Mouse (Mus musculus): ENCODE measurements around the gene Pde4dip.

DNA sequence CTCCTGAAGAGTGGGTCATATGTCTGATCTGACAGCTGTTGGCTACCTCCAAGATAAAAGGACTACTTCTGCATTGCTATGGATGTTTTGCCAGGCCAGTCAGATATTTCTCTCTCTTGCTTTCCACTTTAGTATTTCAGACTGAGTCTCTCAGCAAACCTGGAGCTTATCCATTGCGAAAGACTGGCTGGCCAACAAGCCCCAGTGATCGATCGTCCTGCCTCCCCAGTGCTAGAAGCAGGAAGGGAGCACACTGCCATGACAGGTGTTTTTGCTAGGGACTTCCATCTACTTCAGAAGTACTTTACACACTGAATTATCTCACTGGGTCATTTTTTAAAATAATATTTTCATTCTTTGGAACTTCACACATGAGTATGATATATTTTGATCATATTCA, 210.1 kb downstream of the Pde4dip start:
- TF ChIP-seq CTCF (conservative IDR thresholded peaks at IDR 0.05; ENCODE audit: insufficient read depth, insufficient read length, low read depth, low read length): no peak
- no peak for TF ChIP-seq POLR2A (IDR thresholded peaks at IDR 0.05; ENCODE audit: low read depth, low read length)
